Mouse (Mus musculus) kidney, embryonic 16.5 days (tissue): ENCODE measurements at regions not wholly inside any gene's neighbourhood (a gene's known extent, or its start where the extent isn't known, plus 50 kb on each side); places are given as distances from the start of the nearest gene placed in this dataset.

Experiments used
- ATAC-seq: fragments of 200-750 bp; cut with Nextera tagmentation; 2 replicates; pipeline ENCODE4 v1.8.0; 2017; ENCODE audit warnings: moderate TSS enrichment; ENCODE audit not compliant: low FRiP score, low TSS enrichment
- H3K27ac ChIP-seq: fragments of 300-500 bp; sonication (generic); 2 replicates; pipeline ENCODE4 v1.5.1; 2014; ENCODE audit warnings: low read length
- H3K27me3 ChIP-seq: fragments of 300-500 bp; sonication (generic); 2 replicates; pipeline ENCODE4 v1.6.1; 2014; ENCODE audit warnings: low read length, control low read depth, mixed read lengths; ENCODE audit not compliant: insufficient read depth
- H3K36me3 ChIP-seq: fragments of 300-500 bp; sonication (generic); 2 replicates; pipeline ENCODE4 v1.6.1; 2014; ENCODE audit warnings: low read length, control low read depth, mixed read lengths; ENCODE audit not compliant: insufficient read depth
- H3K4me1 ChIP-seq: fragments of 300-500 bp; sonication (generic); 2 replicates; pipeline ENCODE4 v1.6.1; 2014; ENCODE audit warnings: low read length, control low read depth, mixed read lengths; ENCODE audit not compliant: insufficient read depth
- H3K4me2 ChIP-seq: fragments of 300-500 bp; sonication (generic); replicated peaks from 2 replicates; pipeline ENCODE4 v1.6.1; 2014; ENCODE audit warnings: low read depth, low read length
- H3K4me3 ChIP-seq: fragments of 300-500 bp; sonication (generic); 2 replicates; pipeline ENCODE4 v1.5.1; 2014; ENCODE audit warnings: mild to moderate bottlenecking, low read length
- H3K9ac ChIP-seq: fragments of 300-500 bp; sonication (generic); replicated peaks from 2 replicates; pipeline ENCODE4 v1.6.1; 2014; ENCODE audit warnings: low read length
- H3K9me3 ChIP-seq: fragments of 300-500 bp; sonication (generic); 2 replicates; pipeline ENCODE4 v1.6.1; 2016; ENCODE audit warnings: low read length, control low read depth
- WGBS: fragments of 180-500 bp; shearing (Covaris S2); extraction: QIAGEN DNeasy Blood & Tissue Kit; methylation state at CpG from one replicate; pipeline ENCODE4 v1.1.7; 2014; 5-methylcytosine and 5-hydroxymethylcytosine counted together

DNA sequence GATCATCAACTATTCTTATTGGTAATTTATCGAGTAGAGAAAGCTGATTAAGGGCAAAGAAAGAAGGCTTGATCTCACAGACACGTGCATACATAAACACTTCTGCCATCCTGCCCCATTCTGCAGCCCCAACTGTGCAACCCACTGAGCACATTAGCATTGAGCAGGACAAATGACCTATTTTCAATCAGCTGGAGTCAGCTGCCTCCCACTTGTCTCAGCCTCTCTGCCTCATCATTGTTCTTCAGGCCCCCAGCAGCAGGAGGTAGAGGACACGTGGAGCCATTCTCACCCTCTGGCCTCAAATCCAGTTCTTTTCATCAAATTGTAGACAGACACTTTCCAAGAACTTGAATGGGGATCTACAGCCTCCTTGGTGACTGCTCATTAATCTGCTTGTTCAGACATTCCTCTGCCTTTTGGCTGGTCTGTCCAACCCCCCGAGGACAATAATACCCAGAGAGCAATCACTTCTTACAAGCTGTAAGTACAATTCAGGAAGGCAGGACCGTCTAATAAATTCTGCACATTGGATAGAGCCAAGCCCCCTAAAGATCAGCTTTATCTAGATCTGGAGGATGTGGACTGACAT, 690.0 kb downstream of the Pkhd1 start:
- H3K9me3 ChIP-seq, result no peaks in the 10 kb centered on the region
- whole genome bisulfite sequencing, result 51% methylated on average over 5 of the region's 5 CpGs
- H3K4me2 ChIP-seq, result no peak overlapping the region
- no peak overlapping the region for H3K4me3 ChIP-seq
- no peak for ATAC-seq
- no peak overlapping the region for H3K9ac ChIP-seq
- no peaks in the 10 kb centered on the region for H3K36me3 ChIP-seq
- no peaks in the 10 kb centered on the region for H3K4me1 ChIP-seq
- H3K27me3 ChIP-seq, result no peaks in the 10 kb centered on the region
- no peak overlapping the region for H3K27ac ChIP-seq

DNA sequence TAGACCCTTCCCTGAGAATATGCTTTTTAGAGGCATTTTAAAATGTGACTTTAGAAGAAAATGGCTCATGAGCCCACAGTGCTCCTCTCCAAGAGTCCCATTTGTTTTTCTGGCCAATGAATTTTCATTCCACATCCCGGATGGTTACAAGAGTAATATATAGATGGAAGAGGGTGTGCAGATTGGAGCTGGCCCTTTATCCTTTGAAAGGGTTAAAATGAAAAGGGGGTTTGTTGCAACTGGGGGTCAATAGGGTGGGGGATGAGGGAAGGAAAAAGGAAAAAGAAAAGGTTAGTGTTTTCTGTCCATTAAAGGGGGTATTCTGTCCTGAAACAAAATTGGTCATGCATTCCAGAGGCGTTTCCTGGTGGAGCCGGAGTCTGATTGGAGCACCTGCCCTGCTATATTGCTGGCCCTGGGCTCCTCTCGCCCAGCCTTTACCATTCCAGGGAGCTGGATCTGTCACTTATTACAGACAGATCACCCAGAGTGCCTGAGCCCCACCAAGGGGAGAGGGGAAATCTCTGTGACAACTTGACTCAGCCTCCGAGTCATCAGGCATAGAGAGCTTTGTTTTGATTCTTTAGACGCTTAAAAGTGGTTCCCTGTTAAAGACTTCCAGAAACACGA, 666.7 kb downstream of the Pkhd1 start:
- Histone ChIP-seq H3K4me2 (peak overlapping the region; percentile 46), H3K4me3 (peak overlapping the region; percentile 16; the same call in 1 of the 2 replicates)

DNA sequence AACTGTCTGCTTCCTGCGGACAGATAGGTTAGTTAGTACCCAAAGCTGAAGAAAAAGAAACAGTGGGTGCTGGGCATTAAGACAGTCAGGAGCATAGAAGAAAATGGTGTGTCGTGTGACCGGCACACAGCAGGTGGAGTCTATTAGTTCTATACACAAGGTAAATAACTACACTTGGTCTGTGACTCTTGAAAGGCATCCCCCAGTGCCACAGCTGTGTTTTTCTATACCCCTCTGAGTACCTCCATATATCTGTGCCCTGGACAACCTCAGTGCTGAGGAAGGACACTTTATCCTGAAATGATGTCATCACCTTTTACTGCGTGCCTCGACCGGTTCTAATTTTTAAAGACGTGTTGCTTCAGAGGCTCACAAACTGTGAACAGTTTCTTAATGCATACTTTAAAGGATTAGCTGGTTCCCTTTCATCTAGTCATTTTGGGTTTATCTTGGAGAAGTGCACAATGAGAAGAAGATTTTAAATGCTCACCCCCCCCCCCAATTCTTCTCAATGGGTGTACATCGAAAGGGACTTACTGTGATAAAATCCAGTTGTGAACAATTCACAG, 666.1 kb downstream of the Pkhd1 start:
- Histone ChIP-seq H3K27ac (no peak overlapping the region), H3K9ac (no peak overlapping the region), H3K4me2 (peak overlapping the region; percentile 46), H3K4me3 (peak overlapping the region; percentile 16; the same call in 1 of the 2 replicates), H3K4me1 (no peaks in the 10 kb centered on the region), H3K9me3 (no peaks in the 10 kb centered on the region), H3K27me3 (no peaks in the 10 kb centered on the region), H3K36me3 (no peaks in the 10 kb centered on the region)
- 30% methylated on average over 8 of the region's 8 CpGs for WGBS
- ATAC-seq, result 0 out of 2 replicates have a peak, but pooled peaks have one; percentile 51

More for the DNA sequence above, 666.7 kb downstream of the Pkhd1 start:
- H3K9me3 ChIP-seq, result no peaks in the 10 kb centered on the region
- ATAC-seq, result peak; percentile 73
- H3K36me3 ChIP-seq, result no peaks in the 10 kb centered on the region
- WGBS, result 21% methylated on average over 7 of the region's 7 CpGs
- H3K27ac ChIP-seq, result no peak overlapping the region
- no peaks in the 10 kb centered on the region for H3K27me3 ChIP-seq
- no peaks in the 10 kb centered on the region for H3K4me1 ChIP-seq
- H3K9ac ChIP-seq, result 0 out of 2 replicates have a peak overlapping the region, but pooled peaks have one; percentile 31

DNA sequence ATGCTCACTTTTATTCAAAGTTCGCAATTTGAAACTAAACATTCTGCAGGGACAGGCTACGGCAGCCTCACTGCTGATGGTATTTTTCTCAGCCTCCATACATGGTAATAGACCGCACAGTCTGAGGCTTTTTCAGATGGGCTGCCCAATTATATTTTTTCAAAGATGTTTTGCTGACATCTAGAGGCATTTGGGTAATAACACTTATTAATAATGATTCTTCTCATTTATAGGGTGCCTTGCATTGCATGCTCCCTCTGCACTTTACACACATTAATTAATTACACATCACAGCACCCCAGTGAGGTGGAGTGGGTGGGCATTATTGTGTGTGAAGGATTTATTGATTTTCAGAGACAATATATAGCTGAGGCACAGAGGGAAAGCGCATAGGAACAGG, 644.5 kb downstream of the Pkhd1 start:
- no peaks in the 10 kb centered on the region for H3K36me3 ChIP-seq
- 57% methylated on average over 4 of the region's 4 CpGs for WGBS

DNA sequence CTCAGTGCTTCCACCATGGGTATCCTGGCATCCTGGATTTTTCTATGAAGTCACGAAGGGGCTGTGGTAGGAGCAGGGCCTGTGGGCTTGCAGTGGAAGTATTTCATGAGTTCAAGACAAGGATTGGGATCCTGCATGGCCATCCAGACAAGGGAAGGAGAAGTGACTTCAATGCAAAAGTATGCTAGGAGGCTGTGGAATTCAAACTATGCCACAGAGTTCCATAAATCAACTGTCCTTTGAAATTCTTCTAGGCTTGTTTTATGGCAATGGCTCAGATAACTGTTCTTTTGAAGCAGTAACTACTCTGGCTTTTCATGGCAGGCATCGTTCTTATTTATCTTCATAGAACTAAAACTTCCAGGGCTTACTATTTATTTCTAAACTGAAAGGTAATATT, 643.9 kb downstream of the Pkhd1 start:
- Histone ChIP-seq H3K4me1 (no peaks in the 10 kb centered on the region), H3K9ac (no peak overlapping the region), H3K9me3 (no peaks in the 10 kb centered on the region), H3K27me3 (no peaks in the 10 kb centered on the region), H3K4me2 (no peak overlapping the region), H3K36me3 (no peaks in the 10 kb centered on the region), H3K4me3 (no peak overlapping the region), H3K27ac (no peak overlapping the region)
- 31% methylated on average over 2 of the region's 2 CpGs for WGBS
- ATAC-seq, result no peak

More for the DNA sequence above, 644.5 kb downstream of the Pkhd1 start:
- no peak overlapping the region for H3K27ac ChIP-seq
- no peak overlapping the region for H3K4me3 ChIP-seq
- ATAC-seq, result peak; percentile 76; the same call in 1 of the 2 replicates
- no peak overlapping the region for H3K9ac ChIP-seq
- H3K4me2 ChIP-seq, result no peak overlapping the region
- no peaks in the 10 kb centered on the region for H3K9me3 ChIP-seq
- H3K4me1 ChIP-seq, result no peaks in the 10 kb centered on the region
- no peaks in the 10 kb centered on the region for H3K27me3 ChIP-seq

DNA sequence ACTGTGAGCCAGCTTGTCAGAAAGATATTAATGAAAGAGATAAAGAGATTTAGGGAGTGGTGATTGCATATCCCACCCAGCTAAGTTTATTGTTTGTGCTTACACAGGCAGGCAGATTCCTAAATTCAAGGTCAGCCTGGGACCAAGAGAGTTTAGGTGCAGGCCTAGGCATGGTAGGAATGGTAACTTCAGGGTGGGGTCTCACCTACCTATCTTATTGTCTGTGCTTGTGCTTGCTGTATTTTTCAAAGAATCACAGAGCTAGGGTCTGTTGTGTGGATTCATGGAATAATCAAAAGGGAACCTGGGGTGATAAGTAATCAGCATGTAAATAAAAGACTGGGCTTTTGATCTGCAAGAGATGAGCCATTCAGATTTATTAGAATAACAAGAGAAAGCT, 642.4 kb downstream of the Pkhd1 start:
- no peaks in the 10 kb centered on the region for H3K36me3 ChIP-seq
- no peak overlapping the region for H3K4me3 ChIP-seq
- no peak overlapping the region for H3K27ac ChIP-seq
- H3K27me3 ChIP-seq, result no peaks in the 10 kb centered on the region
- no peak overlapping the region for H3K4me2 ChIP-seq
- ATAC-seq, result no peak
- H3K9ac ChIP-seq, result no peak overlapping the region
- no peaks in the 10 kb centered on the region for H3K9me3 ChIP-seq
- no peaks in the 10 kb centered on the region for H3K4me1 ChIP-seq

DNA sequence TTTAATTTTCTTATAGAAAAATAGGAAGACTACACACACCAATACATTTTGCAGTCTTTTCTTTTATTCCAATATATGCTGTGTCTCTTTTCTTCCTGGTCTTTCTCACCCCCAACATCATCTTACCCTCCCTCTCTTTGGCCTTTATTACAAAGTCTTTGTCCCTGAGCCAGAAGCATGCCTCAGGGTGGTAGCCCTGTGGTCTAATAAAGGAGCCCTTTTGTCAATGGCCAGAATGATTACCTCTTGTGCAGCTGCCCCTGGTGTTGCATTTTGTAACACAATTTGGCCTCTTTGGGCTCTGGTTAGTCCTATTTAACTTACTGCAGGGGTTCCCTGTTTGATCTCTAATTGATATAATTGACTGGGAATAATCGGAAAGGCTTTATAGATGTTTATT, 636.7 kb downstream of the Pkhd1 start:
- no peak overlapping the region for H3K4me3 ChIP-seq
- no peak overlapping the region for H3K4me2 ChIP-seq
- H3K27ac ChIP-seq, result no peak overlapping the region
- H3K27me3 ChIP-seq, result no peaks in the 10 kb centered on the region
- no peak for ATAC-seq
- WGBS, result 40% methylated on average over 1 of the region's 1 CpGs
- H3K9me3 ChIP-seq, result no peaks in the 10 kb centered on the region
- H3K9ac ChIP-seq, result no peak overlapping the region
- H3K36me3 ChIP-seq, result no peaks in the 10 kb centered on the region
- no peaks in the 10 kb centered on the region for H3K4me1 ChIP-seq

DNA sequence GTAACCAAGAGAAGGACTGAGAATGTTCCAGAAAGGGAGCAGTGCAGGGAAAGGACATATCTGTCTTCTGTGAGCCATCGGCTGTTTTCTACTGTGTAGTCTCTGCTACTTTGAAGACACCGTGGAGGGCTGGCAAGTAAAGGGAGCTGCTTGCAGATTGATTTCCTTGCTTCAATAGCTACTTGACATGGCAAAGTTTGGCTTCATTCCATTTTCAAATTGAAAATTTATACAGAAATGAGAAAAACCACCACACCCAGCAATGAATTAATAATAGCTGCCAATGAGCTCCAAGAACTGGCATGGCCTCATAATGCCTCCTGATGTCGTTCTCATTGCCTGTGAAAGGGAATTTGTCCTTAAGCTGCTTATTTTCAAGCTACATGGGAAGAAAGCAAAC, 635.1 kb downstream of the Pkhd1 start:
- H3K4me1 ChIP-seq, result no peaks in the 10 kb centered on the region
- H3K9me3 ChIP-seq, result no peaks in the 10 kb centered on the region
- no peaks in the 10 kb centered on the region for H3K27me3 ChIP-seq
- WGBS, result 82% methylated on average over 3 of the region's 3 CpGs
- H3K36me3 ChIP-seq, result no peaks in the 10 kb centered on the region
- H3K4me3 ChIP-seq, result no peak overlapping the region
- no peak for ATAC-seq
- no peak overlapping the region for H3K4me2 ChIP-seq
- H3K27ac ChIP-seq, result no peak overlapping the region
- H3K9ac ChIP-seq, result no peak overlapping the region

DNA sequence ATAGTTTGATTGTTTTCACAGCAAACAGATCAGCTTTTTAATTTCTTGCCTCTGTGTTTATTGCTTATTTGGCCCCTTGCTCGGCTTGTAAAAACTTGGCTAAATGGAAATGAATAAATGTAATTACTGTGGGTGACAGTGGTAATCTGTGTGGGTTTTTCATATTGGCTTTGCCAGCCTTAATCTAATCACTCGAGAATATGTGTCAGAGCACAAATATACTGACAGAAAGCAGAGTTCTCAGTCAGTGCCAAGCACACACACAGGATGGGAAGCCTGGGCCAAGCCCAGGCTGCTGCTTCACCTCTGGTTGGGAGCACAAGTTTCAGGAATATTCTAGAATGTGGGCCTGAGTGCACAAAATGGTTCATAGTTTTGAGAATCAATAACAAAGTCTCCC, 634.4 kb downstream of the Pkhd1 start:
- Histone ChIP-seq H3K36me3 (no peaks in the 10 kb centered on the region), H3K27me3 (no peaks in the 10 kb centered on the region), H3K4me3 (no peak overlapping the region), H3K27ac (no peak overlapping the region), H3K9ac (no peak overlapping the region), H3K4me1 (no peaks in the 10 kb centered on the region), H3K4me2 (no peak overlapping the region), H3K9me3 (no peaks in the 10 kb centered on the region)
- no peak for ATAC-seq
- 38% methylated on average over 2 of the region's 2 CpGs for WGBS

DNA sequence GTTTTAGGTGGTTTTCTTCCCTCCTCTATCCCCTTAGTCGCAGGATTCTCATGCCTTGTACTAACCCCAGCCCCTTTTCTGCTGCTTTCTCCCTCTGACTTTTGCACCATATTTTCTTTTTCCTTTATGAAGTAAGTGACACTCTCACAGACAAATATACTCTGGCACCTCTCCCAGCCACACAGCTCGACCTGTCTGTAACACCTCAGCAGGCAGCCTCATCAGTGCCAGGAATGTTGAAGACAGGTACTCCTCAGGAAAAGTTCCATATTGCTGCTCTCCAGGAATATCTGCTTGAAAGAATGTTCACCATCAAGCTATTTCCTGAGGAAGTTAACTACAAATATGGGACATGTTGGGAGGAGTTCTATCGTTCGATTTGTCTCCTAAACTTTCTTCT, 627.9 kb downstream of the Pkhd1 start:
- no peak for ATAC-seq
- 74% methylated on average over 4 of the region's 4 CpGs for WGBS
- no peak overlapping the region for H3K4me2 ChIP-seq

More for the DNA sequence above, 627.9 kb downstream of the Pkhd1 start:
- Histone ChIP-seq H3K9ac (no peak overlapping the region), H3K27me3 (no peaks in the 10 kb centered on the region), H3K9me3 (no peaks in the 10 kb centered on the region), H3K4me3 (no peak overlapping the region), H3K4me1 (no peaks in the 10 kb centered on the region), H3K36me3 (no peaks in the 10 kb centered on the region), H3K27ac (no peak overlapping the region)
